Mouse (Mus musculus) embryonic fibroblast, embryonic 13.5 days (primary cell): ENCODE measurements around the gene Tenm4.

ENCODE experiments used
- CTCF ChIP-seq: IDR thresholded peaks from 2 replicates; pipeline ENCODE4 v1.5.1; 2011; ENCODE audit warnings: mild to moderate bottlenecking, control low read depth, low read length, moderate library complexity, borderline replicate concordance; ENCODE audit not compliant: insufficient read depth
- POLR2A ChIP-seq: IDR thresholded peaks from 2 replicates; pipeline ENCODE4 v1.6.1; 2011; ENCODE audit warnings: low read depth, mild to moderate bottlenecking, control low read depth, low read length, moderate library complexity

DNA sequence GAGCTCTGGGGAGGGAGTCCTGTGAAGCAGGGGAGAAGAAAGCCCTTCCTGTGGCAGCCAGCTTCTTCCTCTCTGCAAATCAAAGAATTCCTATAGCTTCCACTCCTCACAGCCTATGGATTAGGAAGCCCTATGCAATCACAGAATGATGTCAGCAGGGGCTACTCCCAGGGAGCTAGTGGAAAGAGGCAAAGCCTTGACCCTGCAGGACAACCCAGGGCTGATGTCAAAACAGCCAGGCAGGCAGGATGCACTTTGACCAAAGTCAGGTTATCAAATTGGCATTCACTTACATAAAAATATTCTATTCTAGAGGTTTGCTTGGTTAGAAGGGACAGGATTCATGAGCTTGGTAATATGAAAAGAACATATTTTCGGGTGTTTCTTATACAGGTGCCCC lies 39.9 kb upstream of the Tenm4 start:
- TF ChIP-seq CTCF (no peak), POLR2A (no peak)
